Mouse (Mus musculus) adrenal gland, adult 8-10 months (tissue): ENCODE measurements around the gene Cd22. TPM values are rescaled to one million over a fixed set of nuclear protein-coding genes. Genes with fewer than 3 reads are reported as not detected.
A peak's percentile ranks its signal among the peaks of the same experiment; 100 is the strongest.
"Not testable (repeated sequence)": the region's sequence is repeated elsewhere in the genome, so short reads cannot be mapped to it uniquely, and the experiment has no call there.

Experiments
- DNase-seq: peaks from one replicate; pipeline ENCODE4 v3.0.0; 2022
- total RNA-seq, 4 experiments: library from RNA; stranded (reverse); gene quantifications; 2 replicates each; pipeline ENCODE4 v1.2.4; 2022

The Cd22 gene
- total RNA-seq, 4 experiments from 2014 or later = 1.1 to 2.3 (median 1.5) TPM

GRCm38 (mm10) chr7:30861464-30861863, 18.7 kb downstream of the Cd22 start, which contains the start of gene Ffar1:
Ffar1 (minus strand) TSS chr7:30861564.
- DNase-seq = no peak

DNA sequence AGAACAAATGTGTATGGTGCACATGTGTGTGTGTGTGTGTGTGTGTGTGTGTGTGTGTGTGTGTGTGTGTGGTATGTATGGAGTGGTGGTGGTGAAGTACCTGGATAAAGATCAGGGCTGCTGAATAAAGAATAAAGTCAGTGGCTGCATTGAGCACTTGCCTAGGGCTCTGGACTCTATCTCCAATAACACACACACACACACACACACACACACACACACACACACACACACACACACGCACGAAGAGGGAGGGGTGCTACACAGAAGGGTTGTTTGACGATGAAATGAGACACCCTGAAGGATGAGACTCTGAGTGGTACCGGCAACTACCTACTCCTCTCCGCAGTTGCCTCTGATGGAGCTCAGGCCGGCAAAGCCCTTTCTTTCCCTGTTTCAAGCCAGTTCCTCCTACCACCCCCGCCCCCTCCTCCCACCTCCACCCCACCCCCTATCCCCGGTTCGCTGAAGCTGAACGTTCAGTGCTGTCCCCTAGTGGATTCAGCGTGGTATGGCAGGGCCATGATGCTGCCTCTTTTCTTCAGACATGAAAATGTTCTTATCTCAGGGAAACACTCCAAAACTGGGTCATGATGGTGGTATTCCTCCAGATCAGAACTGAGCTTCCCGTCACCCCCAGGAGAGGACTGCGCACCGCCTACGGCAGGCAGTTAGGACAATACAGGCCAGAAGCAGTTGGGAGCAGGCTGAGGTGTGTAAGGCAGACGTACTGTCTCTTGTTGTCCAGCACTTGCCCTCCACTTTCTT, 20.3 kb downstream of the Cd22 start:
- no peak for DNase-seq

GRCm38 (mm10) chr7:30859290-30859634, 20.9 kb downstream of the Cd22 start:
- DNase-seq = peak; percentile 47

GRCm38 (mm10) chr7:30857746-30858145, 22.4 kb downstream of the Cd22 start:
- DNase-seq = no peak

GRCm38 (mm10) chr7:30856078-30856477, 24.1 kb downstream of the Cd22 start, which contains the start of gene Ffar3:
Ffar3 (minus strand) TSS chr7:30856178.
- no peak for DNase-seq

DNA sequence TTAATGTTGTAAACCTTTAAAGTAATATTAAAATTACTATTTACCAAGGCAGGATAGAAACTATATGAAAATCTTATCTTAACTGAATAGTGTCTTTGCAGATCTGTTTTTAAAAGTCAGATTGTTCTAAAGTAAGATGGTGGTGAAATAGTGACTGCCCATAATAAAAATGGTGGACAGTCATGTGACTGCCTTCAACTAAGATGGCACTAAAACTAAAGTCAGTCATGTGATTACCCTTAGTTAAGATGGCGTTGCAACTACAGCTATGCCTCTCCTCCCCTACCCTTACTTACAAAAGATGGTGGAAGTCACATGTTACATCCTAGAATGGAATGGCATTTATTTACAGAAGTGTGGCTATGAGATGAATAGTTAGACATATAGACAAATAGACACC, 28.7 kb downstream of the Cd22 start:
- DNase-seq = no peak

- no peak for DNase-seq
These were observed 32.2 kb downstream of the Cd22 start for GRCm38 (mm10) chr7:30847934-30848333.

GRCm38 (mm10) chr7:30847386-30847785, 32.8 kb downstream of the Cd22 start:
- peak; percentile 48 for DNase-seq

DNA sequence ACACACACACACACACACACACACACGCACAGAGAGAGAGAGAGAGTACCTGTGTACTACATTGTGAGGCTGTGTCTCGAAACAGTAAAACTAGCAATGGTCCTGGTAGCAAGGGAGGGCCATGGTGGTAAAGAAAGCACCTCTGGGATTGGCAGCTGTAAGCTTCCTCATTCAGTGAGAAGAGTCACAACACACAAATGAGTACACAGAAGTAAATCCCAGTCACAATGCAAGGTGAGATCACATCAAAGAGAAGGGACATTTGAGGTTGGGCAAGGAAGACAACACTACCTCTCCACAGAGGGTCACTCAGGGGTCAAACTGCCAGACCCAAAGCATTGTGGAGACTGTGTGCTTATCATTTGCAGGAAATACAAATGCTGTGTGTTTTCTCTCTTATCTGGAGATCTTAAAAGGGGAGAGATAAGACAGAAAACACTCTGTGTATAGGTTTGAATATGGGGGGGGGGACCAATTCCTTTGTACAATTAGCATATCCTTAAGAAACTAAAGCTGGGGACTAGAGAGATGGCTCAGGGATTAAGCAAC, 33.6 kb downstream of the Cd22 start:
- no peak for DNase-seq

- no peak for DNase-seq
These were observed 35.4 kb downstream of the Cd22 start for GRCm38 (mm10) chr7:30844676-30845297.

GRCm38 (mm10) chr7:30842092-30842491, 38.0 kb downstream of the Cd22 start:
- DNase-seq = no peak

DNA sequence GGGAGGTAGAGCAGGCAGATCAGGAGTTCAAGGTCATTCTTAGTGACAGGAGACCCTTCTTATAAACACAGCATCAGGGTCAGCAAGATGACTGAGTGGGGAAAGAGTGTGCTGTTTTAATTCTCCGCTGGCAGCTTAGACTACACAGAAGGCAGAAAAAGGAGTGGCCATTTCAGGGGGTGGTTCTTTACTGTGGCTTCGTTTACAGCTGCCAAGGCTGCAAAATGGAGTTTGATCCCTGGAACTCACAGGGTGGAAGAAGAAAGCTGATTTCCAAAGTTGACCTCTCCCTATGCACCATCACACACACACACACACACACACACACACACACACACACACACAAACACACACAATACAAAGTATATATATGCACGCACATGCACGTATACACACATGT, 38.8 kb downstream of the Cd22 start:
- DNase-seq = no peak

DNA sequence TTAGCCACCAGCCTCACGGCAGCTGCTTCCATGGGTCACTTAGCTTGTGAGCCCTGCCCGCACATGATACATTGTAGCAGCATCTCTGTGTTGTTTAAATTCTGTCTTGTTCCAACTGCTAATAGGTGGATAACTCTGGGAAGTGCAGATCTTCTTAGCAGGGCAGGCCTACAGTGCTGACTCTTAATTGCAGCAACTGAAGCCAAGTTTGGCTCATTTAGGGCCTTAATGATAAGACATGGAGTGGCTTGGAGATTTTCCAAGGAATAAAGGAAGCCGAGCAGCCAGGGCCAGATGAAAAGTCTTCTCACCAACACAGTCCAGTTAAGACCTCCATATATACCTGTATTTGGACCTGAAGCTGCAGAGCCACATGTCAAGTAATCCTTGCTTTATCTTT, 39.8 kb downstream of the Cd22 start:
- DNase-seq = no peak

DNA sequence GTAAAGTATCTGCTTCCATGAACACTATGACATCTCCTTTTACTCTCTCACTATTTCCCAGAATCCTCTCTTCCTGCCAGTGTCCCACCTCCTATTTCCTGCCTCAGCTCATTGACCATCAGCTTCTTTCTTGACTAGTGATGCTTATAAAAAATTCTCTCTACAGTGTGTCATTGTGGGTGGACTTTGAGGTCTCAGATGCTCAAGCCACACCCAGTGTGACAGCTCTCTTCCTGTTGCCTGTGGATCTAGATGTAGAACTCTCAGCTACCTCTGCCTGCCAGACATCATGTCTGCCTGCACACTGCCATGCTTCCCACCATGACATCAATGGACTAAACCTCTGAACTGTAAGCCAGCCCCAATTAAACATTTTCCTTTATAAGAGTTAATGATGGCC, 42.9 kb downstream of the Cd22 start:
- DNase-seq = no peak

GRCm38 (mm10) chr7:30832684-30833083, 47.5 kb downstream of the Cd22 start:
- DNase-seq = not testable (repeated sequence)

DNA sequence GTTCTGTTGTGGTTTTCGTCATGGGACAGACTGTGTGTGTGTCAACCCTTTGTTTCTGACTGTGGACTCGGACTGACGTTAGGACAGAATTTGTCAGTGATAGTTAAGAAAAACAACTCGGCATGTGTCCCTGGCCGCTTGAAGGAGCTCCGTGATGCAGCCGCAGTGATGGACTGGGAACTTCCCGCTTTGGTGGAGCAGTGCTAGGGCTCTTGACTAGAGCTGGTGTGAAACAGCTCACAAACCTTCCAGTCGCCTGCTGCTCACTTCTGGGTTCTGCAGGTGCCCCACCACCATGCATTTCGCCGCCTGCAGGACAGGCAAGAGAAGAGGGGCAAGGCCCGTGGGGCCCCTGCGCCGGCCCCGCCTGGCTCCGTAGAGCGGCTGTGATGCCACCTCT, 47.9 kb downstream of the Cd22 start:
- DNase-seq = no peak

- DNase-seq = no peak
These were observed 50.7 kb downstream of the Cd22 start for GRCm38 (mm10) chr7:30829428-30829827.

GRCm38 (mm10) chr7:30828871-30829270, 51.3 kb downstream of the Cd22 start:
- not testable (repeated sequence) for DNase-seq

GRCm38 (mm10) chr7:30826660-30827059, 53.5 kb downstream of the Cd22 start:
- no peak for DNase-seq

GRCm38 (mm10) chr7:30824306-30824705, 55.8 kb downstream of the Cd22 start:
- DNase-seq = no peak

- no peak for DNase-seq
These were observed 56.5 kb downstream of the Cd22 start, which contains the start of gene Ffar2 for GRCm38 (mm10) chr7:30823675-30824074. Ffar2 (minus strand) TSS chr7:30823775.

- no peak for DNase-seq
These were observed 58.6 kb downstream of the Cd22 start for GRCm38 (mm10) chr7:30821532-30821931.

DNA sequence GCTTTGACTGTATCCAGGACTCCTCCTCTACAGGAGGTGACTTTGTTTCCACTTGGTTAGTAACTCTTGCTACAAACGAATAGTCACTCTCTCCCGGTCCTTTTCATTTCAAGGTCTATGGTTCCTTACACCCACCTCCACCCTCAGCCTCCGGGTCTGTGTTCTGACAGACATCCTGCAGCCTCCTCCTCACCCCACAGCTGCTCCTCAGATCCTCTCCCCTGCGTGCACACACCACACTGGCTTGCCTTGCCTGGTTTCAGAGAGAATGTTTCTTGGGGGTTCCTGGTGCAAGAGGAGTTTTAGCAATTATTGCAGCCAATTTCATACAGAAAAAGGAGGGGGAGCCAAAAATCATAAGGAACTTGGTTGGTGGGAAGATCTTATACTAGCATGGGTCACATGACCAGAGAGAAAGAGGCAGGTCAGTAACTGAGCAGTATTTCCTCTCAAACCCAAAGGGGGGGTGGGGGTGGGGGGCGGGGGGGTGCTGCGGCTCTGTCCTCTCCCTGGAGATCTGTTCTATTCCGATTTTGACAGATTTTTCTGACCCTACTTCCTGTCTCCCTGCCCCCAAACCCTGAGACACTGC, 59.2 kb downstream of the Cd22 start:
- DNase-seq = no peak
